8 mouse cellular contexts compared by ENCODE assay signal in genomic region chr12:81631661-81632401, GRCm38 (mm10). TPM values are rescaled to one million over a fixed set of nuclear protein-coding genes. Genes with fewer than 3 reads are reported as not detected.
DNase-seq lines count a peak whose midpoint lies in the region; ATAC-seq and TF ChIP-seq lines count a peak whose summit lies in the region.

No protein-coding gene starts in this region.

- peak overlapping the region; percentile 77 for H3K9ac ChIP-seq in stomach, embryonic 16.5 days (ENCODE audit: low read length)

- DNase-seq in ovary, postnatal 10 days (ENCODE audit: low spot score): peak; percentile 6
- DNase-seq in ovary, adult 18-20 months (ENCODE audit: low spot score): no peak
- DNase-seq in cerebellum, adult 18-20 months: peak; percentile 58 to 69
- DNase-seq in frontal cortex, postnatal 14 days (ENCODE audit: low spot score in 2 of 2): peak; percentile 28 to 32
- peak; percentile 36 to 52 for DNase-seq in left cerebral cortex, adult 2 months (ENCODE audit: extremely low spot score in 1 of 2, low spot score in 2 of 2)
- peak; percentile 32 to 46 for DNase-seq in lung, postnatal 4 days
- DNase-seq in thymus, postnatal 36 days: no peak

- 2% methylated on average over 31 of the region's 31 CpGs for WGBS in stomach, embryonic 16.5 days

- H3K4me2 ChIP-seq in stomach, embryonic 16.5 days (ENCODE audit: low read depth, low read length): peak overlapping the region; percentile 87

- H3K27ac ChIP-seq in left cerebral cortex, adult 2 months: peak overlapping the region; percentile 81
- H3K27ac ChIP-seq in stomach, embryonic 16.5 days (ENCODE audit: low read length): peak overlapping the region; percentile 85

- intact Hi-C loops in left cerebral cortex, adult 2 months (cut with DNase I): loop anchor here (5.0 kb wide), 1 partner anchor 145 kb away; no protein-coding TSS in a partner anchor

- peaks cover 11% of the 10 kb centered on the region for H3K27me3 ChIP-seq in stomach, embryonic 16.5 days (ENCODE audit: control insufficient read depth, insufficient read depth, low read length)

- H3K9me3 ChIP-seq in stomach, embryonic 16.5 days (replicated peaks; ENCODE audit: control insufficient read depth, low read length): no peaks in the 10 kb centered on the region

- ATAC-seq in stomach, embryonic 16.5 days (ENCODE audit: insufficient read depth, low FRiP score): peak; percentile 26; the same call in 1 of the 2 replicates

- H3K4me3 ChIP-seq in left cerebral cortex, adult 2 months: peak overlapping the region; percentile 67
- H3K4me3 ChIP-seq in stomach, embryonic 16.5 days (replicated peaks; ENCODE audit: low read length): peak overlapping the region; percentile 65

- TF ChIP-seq CTCF in left cerebral cortex, adult 2 months (IDR thresholded peaks at IDR 0.05): no peak

- H3K36me3 ChIP-seq in stomach, embryonic 16.5 days (ENCODE audit: control insufficient read depth, insufficient read depth, low read length): no peaks in the 10 kb centered on the region

- H3K4me1 ChIP-seq in stomach, embryonic 16.5 days (ENCODE audit: control insufficient read depth, insufficient read depth, low read length): peaks cover 5% of the 10 kb centered on the region

RNA-seq across cellular contexts. Expression of gene Ttc9, which starts 0.8 kb away (rescaled TPM):
- 10 to 100 TPM; 49.5 to 50.5 TPM for total RNA-seq in left cerebral cortex, adult 2 months (2021)
- 6.8 and 7.6 TPM in 2 replicates for polyA plus RNA-seq in stomach, embryonic 16.5 days (2015; fragmentation: Nextera tagmentation; extraction: Ambion mirVana)

RNA-seq across cellular contexts. Expression of gene Med6, which starts 37.0 kb away (rescaled TPM):
- total RNA-seq in left cerebral cortex, adult 2 months (2021): 10 to 100 TPM; 26.6 to 31.2 TPM
- polyA plus RNA-seq in stomach, embryonic 16.5 days (2015; fragmentation: Nextera tagmentation; extraction: Ambion mirVana): 55.0 and 55.5 TPM in 2 replicates

Comparison
In these comparisons a context has a peak if more than half of its experiments do, and no peak if none do; other contexts are left out.
1. DNase-seq: peak in ovary, postnatal 10 days (single experiment), cerebellum, adult 18-20 months (2 of 2), frontal cortex, postnatal 14 days (2 of 2), left cerebral cortex, adult 2 months (2 of 2) and lung, postnatal 4 days (2 of 2); none in ovary, adult 18-20 months (single experiment) and thymus, postnatal 36 days (0 of 2).